Mouse (Mus musculus): ENCODE measurements around the gene Best2. TPM values are rescaled to one million over a fixed set of nuclear protein-coding genes. Genes with fewer than 3 reads are reported as not detected.

The Best2 gene
- polyA plus RNA-seq, 1 experiment from 2014 or later: 0.28 TPM

DNA sequence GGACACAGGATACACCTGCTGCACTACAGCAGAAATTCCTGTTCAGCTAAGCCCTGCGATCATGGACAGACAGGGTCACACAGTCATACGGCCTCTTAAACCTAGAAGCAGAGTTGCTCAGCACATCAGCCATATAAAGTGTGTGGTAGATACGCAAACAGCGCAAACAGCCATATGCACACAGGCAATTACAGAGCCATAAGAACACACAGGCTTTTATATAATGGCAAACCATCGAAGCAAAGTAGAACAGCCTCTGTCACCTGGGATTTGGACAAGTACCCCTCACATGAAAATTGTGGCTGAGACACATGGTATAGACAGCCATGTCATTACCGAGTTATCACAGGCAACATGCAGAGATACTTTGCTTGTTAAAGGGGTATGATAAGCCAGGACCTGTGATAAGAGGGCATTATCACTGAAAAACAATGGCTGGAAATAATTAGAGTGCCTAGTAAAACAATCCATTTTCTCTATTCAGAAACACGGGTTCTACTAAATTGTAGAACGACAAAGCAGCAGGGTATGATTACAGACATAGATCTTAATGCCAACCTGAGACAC, 27.9 kb downstream of the Best2 start:
- H3K27me3 ChIP-seq (replicated peaks; ENCODE audit: control insufficient read depth, insufficient read depth, low read length): 0 out of 2 replicates have a peak, but pooled peaks cover 2% of the 10 kb centered on the region
- 28% methylated on average over 8 of the region's 8 CpGs for WGBS
- no peaks in the 10 kb centered on the region for H3K9me3 ChIP-seq (ENCODE audit: control insufficient read depth, low read length)
- no peak for ATAC-seq
- H3K36me3 ChIP-seq (ENCODE audit: control insufficient read depth, insufficient read depth, low read length): no peaks in the 10 kb centered on the region
- peak overlapping the region; percentile 95 for H3K27ac ChIP-seq (ENCODE audit: low read length)
- H3K9ac ChIP-seq (ENCODE audit: low read depth, low read length): peak overlapping the region; percentile 76
- H3K4me1 ChIP-seq (ENCODE audit: control insufficient read depth, insufficient read depth, low read length): peaks cover 52% of the 10 kb centered on the region
- peak overlapping the region; percentile 56 for H3K4me3 ChIP-seq (ENCODE audit: low read length)
- peak overlapping the region; percentile 99 for H3K4me2 ChIP-seq (ENCODE audit: low read depth, low read length)

DNA sequence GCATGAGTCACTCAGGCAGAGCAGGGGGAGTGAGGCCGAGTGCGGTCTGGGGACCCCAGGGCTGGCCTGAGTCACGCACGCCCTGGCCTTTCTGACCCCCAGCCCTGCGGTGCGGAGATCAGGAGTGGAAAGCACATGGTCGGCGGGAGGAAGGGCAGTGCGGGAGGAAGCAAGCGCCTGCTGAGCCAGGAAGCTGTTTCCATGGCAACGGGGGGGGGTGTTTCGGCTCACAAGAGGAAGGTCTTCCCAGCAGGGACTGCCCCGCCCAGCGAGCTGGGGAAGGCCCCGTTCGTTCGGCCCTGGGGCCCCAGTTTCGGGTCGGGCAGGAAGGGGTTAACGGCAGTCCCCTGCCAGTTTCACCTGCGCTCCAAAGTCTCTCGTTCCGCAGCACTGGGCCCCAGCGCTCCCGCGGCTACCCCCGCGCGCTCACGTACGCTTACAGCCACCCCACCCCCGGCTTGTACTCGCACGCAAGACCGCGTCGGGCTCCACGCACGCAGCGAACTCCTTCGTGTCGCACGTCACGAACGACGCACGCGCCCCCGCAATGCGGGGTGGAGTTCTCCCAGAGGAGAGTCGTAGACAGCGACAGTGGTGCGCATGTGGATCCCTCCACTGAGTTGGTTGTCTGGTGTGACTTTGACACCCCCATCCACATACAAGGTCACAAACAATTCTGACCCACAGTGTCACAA, 28.5 kb downstream of the Best2 start:
- Histone ChIP-seq H3K36me3 (ENCODE audit: control insufficient read depth, insufficient read depth, low read length) (no peaks in the 10 kb centered on the region), H3K4me3 (ENCODE audit: low read length) (peak overlapping the region; percentile 56), H3K27ac (ENCODE audit: low read length) (peak overlapping the region; percentile 95), H3K4me1 (ENCODE audit: control insufficient read depth, insufficient read depth, low read length) (peaks cover 52% of the 10 kb centered on the region), H3K27me3 (replicated peaks; ENCODE audit: control insufficient read depth, insufficient read depth, low read length) (0 out of 2 replicates have a peak, but pooled peaks cover 2% of the 10 kb centered on the region), H3K4me2 (ENCODE audit: low read depth, low read length) (peak overlapping the region; percentile 99), H3K9ac (ENCODE audit: low read depth, low read length) (peak overlapping the region; percentile 76), H3K9me3 (ENCODE audit: control insufficient read depth, low read length) (no peaks in the 10 kb centered on the region)
- under 1% methylated on average over 53 of the region's 53 CpGs for WGBS
- peak; percentile 45 for ATAC-seq

DNA sequence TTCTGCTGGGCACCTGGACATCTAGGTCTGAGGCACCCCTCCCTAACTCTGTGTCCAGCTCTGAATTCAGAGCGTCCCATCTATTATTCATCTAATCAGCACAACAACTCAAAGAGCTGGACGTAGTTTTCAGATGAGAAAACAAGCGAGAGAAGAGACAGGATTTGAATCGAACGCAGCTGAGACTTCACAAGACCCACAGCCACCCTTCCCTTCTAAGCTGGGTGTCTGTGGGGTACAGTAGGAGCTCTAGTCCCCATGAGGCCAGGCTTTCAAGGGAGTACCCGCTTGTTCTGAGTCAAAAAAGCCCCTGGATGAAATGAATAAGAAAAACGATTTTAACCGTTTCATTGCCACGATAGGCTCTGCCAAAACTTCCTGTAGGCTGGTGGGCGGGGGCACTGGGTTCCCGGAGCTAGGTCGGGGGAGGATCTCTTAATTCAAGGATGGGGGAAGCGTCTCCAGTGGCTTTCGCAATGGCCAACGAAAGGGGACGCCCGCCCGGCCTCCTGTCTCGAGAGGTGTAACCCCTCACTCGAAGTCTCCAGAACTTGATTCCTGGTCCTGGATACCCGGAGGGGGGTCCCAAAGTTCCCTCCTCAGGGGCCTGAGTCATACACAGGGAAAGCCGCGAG, 29.2 kb downstream of the Best2 start:
- peaks cover 57% of the 10 kb centered on the region for H3K4me1 ChIP-seq (ENCODE audit: control insufficient read depth, insufficient read depth, low read length)

GRCm38 (mm10) chr8:84984294-84985048, 29.9 kb downstream of the Best2 start:
- 0 out of 2 replicates have a peak, but pooled peaks cover 2% of the 10 kb centered on the region for H3K27me3 ChIP-seq (replicated peaks; ENCODE audit: control insufficient read depth, insufficient read depth, low read length)
- H3K4me3 ChIP-seq (ENCODE audit: low read length): peak overlapping the region; percentile 56
- ATAC-seq: peak; percentile 4; the same call in 1 of the 2 replicates
- peak overlapping the region; percentile 76 for H3K9ac ChIP-seq (ENCODE audit: low read depth, low read length)
- H3K27ac ChIP-seq (ENCODE audit: low read length): peak overlapping the region; percentile 95
- H3K4me2 ChIP-seq (ENCODE audit: low read depth, low read length): peak overlapping the region; percentile 99
- H3K9me3 ChIP-seq (ENCODE audit: control insufficient read depth, low read length): no peaks in the 10 kb centered on the region
- H3K36me3 ChIP-seq (ENCODE audit: control insufficient read depth, insufficient read depth, low read length): no peaks in the 10 kb centered on the region
- WGBS: 8% methylated on average over 16 of the region's 16 CpGs
- H3K4me1 ChIP-seq (ENCODE audit: control insufficient read depth, insufficient read depth, low read length): peaks cover 62% of the 10 kb centered on the region

More for the DNA sequence above, 29.2 kb downstream of the Best2 start:
- Histone ChIP-seq H3K9me3 (ENCODE audit: control insufficient read depth, low read length) (no peaks in the 10 kb centered on the region), H3K9ac (ENCODE audit: low read depth, low read length) (peak overlapping the region; percentile 76), H3K27ac (ENCODE audit: low read length) (peak overlapping the region; percentile 95), H3K27me3 (replicated peaks; ENCODE audit: control insufficient read depth, insufficient read depth, low read length) (0 out of 2 replicates have a peak, but pooled peaks cover 2% of the 10 kb centered on the region), H3K4me2 (ENCODE audit: low read depth, low read length) (peak overlapping the region; percentile 99), H3K4me3 (ENCODE audit: low read length) (peak overlapping the region; percentile 56), H3K36me3 (ENCODE audit: control insufficient read depth, insufficient read depth, low read length) (no peaks in the 10 kb centered on the region)
- under 1% methylated on average over 23 of the region's 23 CpGs for WGBS
- no peak; the same call in 1 of the 2 replicates for ATAC-seq

GRCm38 (mm10) chr8:84982499-84983011, 31.8 kb downstream of the Best2 start:
- H3K27ac ChIP-seq (ENCODE audit: low read length): peak overlapping the region; percentile 98
- no peak overlapping the region for H3K4me2 ChIP-seq (ENCODE audit: low read depth, low read length)
- no peaks in the 10 kb centered on the region for H3K36me3 ChIP-seq (ENCODE audit: control insufficient read depth, insufficient read depth, low read length)
- H3K4me1 ChIP-seq (ENCODE audit: control insufficient read depth, insufficient read depth, low read length): peaks cover 60% of the 10 kb centered on the region
- peak overlapping the region; percentile 44 for H3K9ac ChIP-seq (ENCODE audit: low read depth, low read length)
- 67% methylated on average over 3 of the region's 3 CpGs for WGBS
- H3K27me3 ChIP-seq (replicated peaks; ENCODE audit: control insufficient read depth, insufficient read depth, low read length): 0 out of 2 replicates have a peak, but pooled peaks cover 2% of the 10 kb centered on the region
- H3K4me3 ChIP-seq (ENCODE audit: low read length): no peak overlapping the region
- ATAC-seq: no peak
- no peaks in the 10 kb centered on the region for H3K9me3 ChIP-seq (ENCODE audit: control insufficient read depth, low read length)

- Histone ChIP-seq H3K4me2 (ENCODE audit: low read depth, low read length) (no peak overlapping the region), H3K27me3 (replicated peaks; ENCODE audit: control insufficient read depth, insufficient read depth, low read length) (0 out of 2 replicates have a peak, but pooled peaks cover 2% of the 10 kb centered on the region), H3K9me3 (ENCODE audit: control insufficient read depth, low read length) (no peaks in the 10 kb centered on the region), H3K27ac (ENCODE audit: low read length) (peak overlapping the region; percentile 98), H3K36me3 (ENCODE audit: control insufficient read depth, insufficient read depth, low read length) (no peaks in the 10 kb centered on the region), H3K9ac (ENCODE audit: low read depth, low read length) (peak overlapping the region; percentile 44), H3K4me1 (ENCODE audit: control insufficient read depth, insufficient read depth, low read length) (peaks cover 61% of the 10 kb centered on the region), H3K4me3 (ENCODE audit: low read length) (no peak overlapping the region)
- no peak for ATAC-seq
- 77% methylated on average over 15 of the region's 15 CpGs for WGBS
Observed at GRCm38 (mm10) chr8:84981644-84982498, 32.5 kb downstream of the Best2 start.

DNA sequence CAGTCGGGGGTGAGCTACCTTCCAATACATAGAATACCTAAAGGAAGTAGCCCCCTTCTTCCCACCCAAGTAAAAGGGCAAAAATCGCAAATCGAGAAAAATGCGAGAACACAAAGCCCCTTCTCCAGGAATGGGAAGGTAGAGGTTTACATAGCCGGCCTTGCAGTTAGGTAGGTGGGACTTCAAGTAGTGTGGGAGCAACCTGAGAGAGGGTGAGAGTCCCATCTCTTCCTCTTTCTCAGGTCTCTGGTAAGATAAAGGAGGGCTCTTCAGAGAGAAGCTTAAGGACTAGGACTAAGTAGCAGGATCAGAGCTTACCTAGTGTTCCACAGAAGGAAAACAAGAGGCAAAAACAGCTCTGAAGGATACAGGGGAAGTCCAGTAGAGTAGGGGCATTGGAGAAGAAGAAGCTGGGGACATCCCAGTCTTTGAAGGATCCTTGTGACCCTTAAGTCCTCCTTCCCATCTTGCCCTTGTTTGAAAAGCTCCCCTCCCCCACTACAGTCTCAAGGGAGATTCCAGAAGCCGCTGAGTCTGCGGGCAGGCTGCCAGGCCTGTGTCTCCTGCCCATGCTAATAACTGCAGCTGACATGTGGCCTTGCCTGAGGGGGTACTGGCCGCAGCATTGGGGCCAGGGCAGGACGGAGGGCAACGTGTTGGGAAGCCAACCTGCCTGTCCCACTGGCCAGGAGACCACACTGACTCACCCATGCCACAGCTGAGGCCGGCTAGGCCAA, 33.5 kb downstream of the Best2 start:
- Histone ChIP-seq H3K36me3 (ENCODE audit: control insufficient read depth, insufficient read depth, low read length) (no peaks in the 10 kb centered on the region), H3K27ac (ENCODE audit: low read length) (peak overlapping the region; percentile 98), H3K4me2 (ENCODE audit: low read depth, low read length) (peak overlapping the region; percentile 97; the same call in 1 of the 2 replicates), H3K9me3 (ENCODE audit: control insufficient read depth, low read length) (no peaks in the 10 kb centered on the region), H3K4me1 (ENCODE audit: control insufficient read depth, insufficient read depth, low read length) (peaks cover 66% of the 10 kb centered on the region), H3K27me3 (replicated peaks; ENCODE audit: control insufficient read depth, insufficient read depth, low read length) (no peaks in the 10 kb centered on the region), H3K4me3 (ENCODE audit: low read length) (peak overlapping the region; percentile 76), H3K9ac (ENCODE audit: low read depth, low read length) (peak overlapping the region; percentile 87)
- ATAC-seq: no peak
- WGBS: 23% methylated on average over 11 of the region's 11 CpGs
